Mouse (Mus musculus) spleen, adult 12 weeks (tissue): ENCODE results near the gene Hdac4.

ENCODE experiments used
- DNase-seq: peaks from one replicate; pipeline ENCODE4 v3.0.0; 2022; ENCODE audit warnings: low spot score

The Hdac4 gene

GRCm38 (mm10) chr1:91921702-91922101, 273.8 kb downstream of the Hdac4 start:
- no peak for DNase-seq

- no peak for DNase-seq
Observed at GRCm38 (mm10) chr1:91921279-91921678, 274.2 kb downstream of the Hdac4 start.

GRCm38 (mm10) chr1:91920038-91920589, 275.4 kb downstream of the Hdac4 start:
- DNase-seq: no peak

- no peak for DNase-seq
Observed at GRCm38 (mm10) chr1:91918257-91918800, 277.2 kb downstream of the Hdac4 start.

GRCm38 (mm10) chr1:91917596-91917995, 277.9 kb downstream of the Hdac4 start:
- DNase-seq: no peak

GRCm38 (mm10) chr1:91915961-91916360, 279.5 kb downstream of the Hdac4 start:
- DNase-seq: no peak

GRCm38 (mm10) chr1:91914648-91915047, 280.9 kb downstream of the Hdac4 start:
- no peak for DNase-seq

- peak; percentile 25 for DNase-seq
Observed at GRCm38 (mm10) chr1:91913850-91914249, 281.6 kb downstream of the Hdac4 start.

- DNase-seq: no peak
Observed at GRCm38 (mm10) chr1:91912227-91913119, 283.0 kb downstream of the Hdac4 start.

- DNase-seq: no peak
Observed at GRCm38 (mm10) chr1:91905268-91905667, 290.2 kb downstream of the Hdac4 start.

- no peak for DNase-seq
Observed at GRCm38 (mm10) chr1:91903241-91903981, 292.1 kb downstream of the Hdac4 start.

- DNase-seq: no peak
Observed at GRCm38 (mm10) chr1:91897078-91897477, 298.4 kb downstream of the Hdac4 start.

GRCm38 (mm10) chr1:91894286-91894685, 301.2 kb downstream of the Hdac4 start:
- no peak for DNase-seq

GRCm38 (mm10) chr1:91893598-91893997, 301.9 kb downstream of the Hdac4 start:
- DNase-seq: no peak

- DNase-seq: no peak
Observed at GRCm38 (mm10) chr1:91883115-91883514, 312.4 kb downstream of the Hdac4 start.

- no peak for DNase-seq
Observed at GRCm38 (mm10) chr1:91880899-91881298, 314.6 kb downstream of the Hdac4 start.

GRCm38 (mm10) chr1:91880156-91880555, 315.3 kb downstream of the Hdac4 start:
- DNase-seq: no peak
